Mouse (Mus musculus): ENCODE results near the gene Capsl. TPM values are rescaled to one million over a fixed set of nuclear protein-coding genes. Genes with fewer than 3 reads are reported as not detected.

Gene Capsl
- polyA plus RNA-seq, 1 experiment from 2014 or later, result 0.23 TPM

- H3K27ac ChIP-seq (ENCODE audit: low read depth, low read length), result no peak overlapping the region; the same call in 1 of the 2 replicates
- no peaks in the 10 kb centered on the region for H3K9me3 ChIP-seq (replicated peaks; ENCODE audit: control insufficient read depth, low read length)
- peak overlapping the region; percentile 38 for H3K4me2 ChIP-seq
These were observed 27.7 kb downstream of the Capsl start for GRCm38 (mm10) chr15:9463521-9464027.

GRCm38 (mm10) chr15:9464039-9464438, 28.2 kb downstream of the Capsl start:
- Histone ChIP-seq H3K27ac (ENCODE audit: low read depth, low read length) (no peak overlapping the region; the same call in 1 of the 2 replicates), H3K36me3 (ENCODE audit: control insufficient read depth, insufficient read depth, low read length) (no peaks in the 10 kb centered on the region), H3K9ac (ENCODE audit: low read depth, low read length) (no peak overlapping the region), H3K4me1 (ENCODE audit: control insufficient read depth, insufficient read depth, low read length) (peaks cover 6% of the 10 kb centered on the region; the same call in 1 of the 2 replicates), H3K4me2 (peak overlapping the region; percentile 38; the same call in 1 of the 2 replicates), H3K4me3 (ENCODE audit: low read depth, low read length) (no peak overlapping the region), H3K9me3 (replicated peaks; ENCODE audit: control insufficient read depth, low read length) (no peaks in the 10 kb centered on the region), H3K27me3 (ENCODE audit: control insufficient read depth, insufficient read depth, low read length) (no peaks in the 10 kb centered on the region)
- no peak for ATAC-seq (replicated peaks; ENCODE audit: insufficient number of reproducible peaks, low FRiP score, low TSS enrichment)
- 18% methylated on average over 1 of the region's 1 CpGs for WGBS (ENCODE audit: insufficient replicate concordance)

More at GRCm38 (mm10) chr15:9463521-9464027, 27.7 kb downstream of the Capsl start:
- ATAC-seq (replicated peaks; ENCODE audit: insufficient number of reproducible peaks, low FRiP score, low TSS enrichment), result peak; percentile 46; the same call in 1 of the 2 replicates
- Histone ChIP-seq H3K27me3 (ENCODE audit: control insufficient read depth, insufficient read depth, low read length) (no peaks in the 10 kb centered on the region), H3K4me3 (ENCODE audit: low read depth, low read length) (no peak overlapping the region), H3K9ac (ENCODE audit: low read depth, low read length) (no peak overlapping the region), H3K36me3 (ENCODE audit: control insufficient read depth, insufficient read depth, low read length) (no peaks in the 10 kb centered on the region), H3K4me1 (ENCODE audit: control insufficient read depth, insufficient read depth, low read length) (peaks cover 6% of the 10 kb centered on the region; the same call in 1 of the 2 replicates)
- WGBS (ENCODE audit: insufficient replicate concordance), result 24% methylated on average over 7 of the region's 7 CpGs

- no peak overlapping the region for H3K9ac ChIP-seq (ENCODE audit: low read depth, low read length)
- WGBS (ENCODE audit: insufficient replicate concordance), result 79% methylated on average over 4 of the region's 4 CpGs
These were observed 35.3 kb downstream of the Capsl start for GRCm38 (mm10) chr15:9471053-9471685.

GRCm38 (mm10) chr15:9472167-9472566, 36.3 kb downstream of the Capsl start:
- Histone ChIP-seq H3K4me3 (ENCODE audit: low read depth, low read length) (no peak overlapping the region), H3K4me1 (ENCODE audit: control insufficient read depth, insufficient read depth, low read length) (no peaks in the 10 kb centered on the region), H3K4me2 (no peak overlapping the region), H3K36me3 (ENCODE audit: control insufficient read depth, insufficient read depth, low read length) (no peaks in the 10 kb centered on the region), H3K9ac (ENCODE audit: low read depth, low read length) (no peak overlapping the region), H3K27me3 (ENCODE audit: control insufficient read depth, insufficient read depth, low read length) (no peaks in the 10 kb centered on the region), H3K27ac (ENCODE audit: low read depth, low read length) (no peak overlapping the region), H3K9me3 (replicated peaks; ENCODE audit: control insufficient read depth, low read length) (no peaks in the 10 kb centered on the region)
- 44% methylated on average over 3 of the region's 3 CpGs for WGBS (ENCODE audit: insufficient replicate concordance)
- ATAC-seq (replicated peaks; ENCODE audit: insufficient number of reproducible peaks, low FRiP score, low TSS enrichment), result no peak

More at GRCm38 (mm10) chr15:9471053-9471685, 35.3 kb downstream of the Capsl start:
- Histone ChIP-seq H3K4me1 (ENCODE audit: control insufficient read depth, insufficient read depth, low read length) (no peaks in the 10 kb centered on the region), H3K36me3 (ENCODE audit: control insufficient read depth, insufficient read depth, low read length) (no peaks in the 10 kb centered on the region), H3K27me3 (ENCODE audit: control insufficient read depth, insufficient read depth, low read length) (no peaks in the 10 kb centered on the region), H3K4me2 (no peak overlapping the region), H3K4me3 (ENCODE audit: low read depth, low read length) (no peak overlapping the region), H3K9me3 (replicated peaks; ENCODE audit: control insufficient read depth, low read length) (no peaks in the 10 kb centered on the region), H3K27ac (ENCODE audit: low read depth, low read length) (no peak overlapping the region)
- ATAC-seq (replicated peaks; ENCODE audit: insufficient number of reproducible peaks, low FRiP score, low TSS enrichment), result no peak

GRCm38 (mm10) chr15:9472618-9473017, 36.8 kb downstream of the Capsl start:
- no peaks in the 10 kb centered on the region for H3K9me3 ChIP-seq (replicated peaks; ENCODE audit: control insufficient read depth, low read length)
- H3K4me1 ChIP-seq (ENCODE audit: control insufficient read depth, insufficient read depth, low read length), result no peaks in the 10 kb centered on the region
- ATAC-seq (replicated peaks; ENCODE audit: insufficient number of reproducible peaks, low FRiP score, low TSS enrichment), result no peak; the same call in 1 of the 2 replicates
- WGBS (ENCODE audit: insufficient replicate concordance), result 38% methylated on average over 3 of the region's 3 CpGs
- H3K36me3 ChIP-seq (ENCODE audit: control insufficient read depth, insufficient read depth, low read length), result no peaks in the 10 kb centered on the region
- H3K4me3 ChIP-seq (ENCODE audit: low read depth, low read length), result no peak overlapping the region
- H3K9ac ChIP-seq (ENCODE audit: low read depth, low read length), result no peak overlapping the region
- no peak overlapping the region for H3K4me2 ChIP-seq
- no peak overlapping the region for H3K27ac ChIP-seq (ENCODE audit: low read depth, low read length)
- H3K27me3 ChIP-seq (ENCODE audit: control insufficient read depth, insufficient read depth, low read length), result no peaks in the 10 kb centered on the region

GRCm38 (mm10) chr15:9473188-9473587, 37.4 kb downstream of the Capsl start:
- no peak for ATAC-seq (replicated peaks; ENCODE audit: insufficient number of reproducible peaks, low FRiP score, low TSS enrichment)
- Histone ChIP-seq H3K9me3 (replicated peaks; ENCODE audit: control insufficient read depth, low read length) (no peaks in the 10 kb centered on the region), H3K9ac (ENCODE audit: low read depth, low read length) (no peak overlapping the region), H3K4me2 (no peak overlapping the region), H3K4me3 (ENCODE audit: low read depth, low read length) (no peak overlapping the region), H3K27ac (ENCODE audit: low read depth, low read length) (no peak overlapping the region), H3K4me1 (ENCODE audit: control insufficient read depth, insufficient read depth, low read length) (no peaks in the 10 kb centered on the region), H3K36me3 (ENCODE audit: control insufficient read depth, insufficient read depth, low read length) (no peaks in the 10 kb centered on the region), H3K27me3 (ENCODE audit: control insufficient read depth, insufficient read depth, low read length) (no peaks in the 10 kb centered on the region)
- WGBS (ENCODE audit: insufficient replicate concordance), result 71% methylated on average over 1 of the region's 1 CpGs

- WGBS (ENCODE audit: insufficient replicate concordance), result 84% methylated on average over 2 of the region's 2 CpGs
- ATAC-seq (replicated peaks; ENCODE audit: insufficient number of reproducible peaks, low FRiP score, low TSS enrichment), result peak; percentile 67
- no peaks in the 10 kb centered on the region for H3K9me3 ChIP-seq (replicated peaks; ENCODE audit: control insufficient read depth, low read length)
These were observed 53.7 kb downstream of the Capsl start for GRCm38 (mm10) chr15:9489417-9490118.

GRCm38 (mm10) chr15:9492077-9492476, 56.2 kb downstream of the Capsl start:
- 67% methylated on average over 3 of the region's 3 CpGs for WGBS (ENCODE audit: insufficient replicate concordance)
- no peaks in the 10 kb centered on the region for H3K27me3 ChIP-seq (ENCODE audit: control insufficient read depth, insufficient read depth, low read length)

More at GRCm38 (mm10) chr15:9489417-9490118, 53.7 kb downstream of the Capsl start:
- no peak overlapping the region for H3K4me3 ChIP-seq (ENCODE audit: low read depth, low read length)
- no peaks in the 10 kb centered on the region for H3K36me3 ChIP-seq (ENCODE audit: control insufficient read depth, insufficient read depth, low read length)
- H3K27ac ChIP-seq (ENCODE audit: low read depth, low read length), result no peak overlapping the region
- no peaks in the 10 kb centered on the region for H3K27me3 ChIP-seq (ENCODE audit: control insufficient read depth, insufficient read depth, low read length)
- no peak overlapping the region for H3K9ac ChIP-seq (ENCODE audit: low read depth, low read length)
- no peaks in the 10 kb centered on the region for H3K4me1 ChIP-seq (ENCODE audit: control insufficient read depth, insufficient read depth, low read length)
- H3K4me2 ChIP-seq, result no peak overlapping the region

More at GRCm38 (mm10) chr15:9492077-9492476, 56.2 kb downstream of the Capsl start:
- Histone ChIP-seq H3K27ac (ENCODE audit: low read depth, low read length) (no peak overlapping the region), H3K9ac (ENCODE audit: low read depth, low read length) (no peak overlapping the region), H3K36me3 (ENCODE audit: control insufficient read depth, insufficient read depth, low read length) (no peaks in the 10 kb centered on the region), H3K4me3 (ENCODE audit: low read depth, low read length) (no peak overlapping the region), H3K9me3 (replicated peaks; ENCODE audit: control insufficient read depth, low read length) (no peaks in the 10 kb centered on the region), H3K4me1 (ENCODE audit: control insufficient read depth, insufficient read depth, low read length) (no peaks in the 10 kb centered on the region), H3K4me2 (no peak overlapping the region)
- ATAC-seq (replicated peaks; ENCODE audit: insufficient number of reproducible peaks, low FRiP score, low TSS enrichment), result no peak

Measured in heart, embryonic 11.5 days (tissue).